Mouse (Mus musculus) small intestine, adult 2 months (tissue): ENCODE measurements around the gene Utrn. TPM values are rescaled to one million over a fixed set of nuclear protein-coding genes. Genes with fewer than 3 reads are reported as not detected.
A peak's percentile ranks its signal among the peaks of the same experiment; 100 is the strongest.

Source experiments
- H3K27ac ChIP-seq: fragments of 200-500 bp; 2 replicates; pipeline ENCODE4 v1.5.1; 2012; ENCODE audit warnings: low read depth, low read length, control low read depth, inconsistent platforms; ENCODE audit not compliant: insufficient read depth
- H3K27me3 ChIP-seq: fragments of 200-500 bp; 2 replicates; pipeline ENCODE4 v1.6.1; 2012; ENCODE audit warnings: mild to moderate bottlenecking, moderate library complexity, low read length, inconsistent platforms; ENCODE audit not compliant: control insufficient read depth, insufficient read depth
- H3K36me3 ChIP-seq: fragments of 200-500 bp; 2 replicates; pipeline ENCODE4 v1.6.1; 2012; ENCODE audit warnings: mild to moderate bottlenecking, low read length, control low read depth, inconsistent platforms; ENCODE audit not compliant: control insufficient read depth, insufficient read depth
- H3K4me1 ChIP-seq: fragments of 200-500 bp; 2 replicates; pipeline ENCODE4 v1.6.1; 2012; ENCODE audit warnings: low read length, inconsistent platforms, mixed read lengths; ENCODE audit not compliant: control insufficient read depth, insufficient read depth, insufficient read length
- H3K4me3 ChIP-seq: fragments of 200-500 bp; 2 replicates; pipeline ENCODE4 v1.5.1; 2012; ENCODE audit warnings: low read depth, mild to moderate bottlenecking, control low read depth, inconsistent platforms, low read length, moderate library complexity
- CTCF ChIP-seq: fragments of 200-500 bp; IDR thresholded peaks from 2 replicates; pipeline ENCODE4 v1.5.1; 2012; ENCODE audit warnings: low read depth, mild to moderate bottlenecking, control low read depth, inconsistent platforms, low read length, moderate library complexity, mixed read lengths; ENCODE audit not compliant: insufficient replicate concordance, insufficient read length; ENCODE audit errors: extremely low read depth
- POLR2A ChIP-seq: fragments of 200-500 bp; IDR thresholded peaks from 2 replicates; pipeline ENCODE4 v1.6.1; 2012; ENCODE audit warnings: low read depth, mild to moderate bottlenecking, control low read depth, inconsistent platforms, low read length, moderate library complexity
- WGBS: fragments of 180-500 bp; shearing (Covaris S2); methylation state at CpG from one replicate; pipeline ENCODE4 v1.1.7; 2018; 5-methylcytosine and 5-hydroxymethylcytosine counted together
- polyA plus RNA-seq: library from polyadenylated mRNA; depleted of rRNA; stranded (reverse); fragments of >200 nt; gene quantifications from 2 replicates; pipeline ENCODE4 v1.2.3, GENCODE M21; 2012

Utrn gene
- polyA plus RNA-seq, 1 experiment: 20.5 TPM

- no peak overlapping the region for H3K27ac ChIP-seq
- H3K27me3 ChIP-seq: no peaks in the 10 kb centered on the region
- H3K4me3 ChIP-seq: no peak overlapping the region
Observed at GRCm38 (mm10) chr10:12823437-12824219, 45.5 kb downstream of the Utrn start.

GRCm38 (mm10) chr10:12820978-12821735 is 48.0 kb downstream of the Utrn start:
- H3K4me1 ChIP-seq: peaks cover 17% of the 10 kb centered on the region
- WGBS: 34% methylated on average over 13 of the region's 13 CpGs
- H3K27ac ChIP-seq: no peak overlapping the region
- TF ChIP-seq CTCF: no peak
- no peak for TF ChIP-seq POLR2A
- no peaks in the 10 kb centered on the region for H3K36me3 ChIP-seq
- H3K27me3 ChIP-seq: no peaks in the 10 kb centered on the region
- H3K4me3 ChIP-seq: no peak overlapping the region

More at GRCm38 (mm10) chr10:12823437-12824219, 45.5 kb downstream of the Utrn start:
- TF ChIP-seq CTCF (no peak), POLR2A (no peak)
- 36% methylated on average over 15 of the region's 15 CpGs for WGBS
- H3K36me3 ChIP-seq: no peaks in the 10 kb centered on the region
- H3K4me1 ChIP-seq: peaks cover 15% of the 10 kb centered on the region; the same call in 1 of the 2 replicates

GRCm38 (mm10) chr10:12817409-12817808 is 51.8 kb downstream of the Utrn start:
- Histone ChIP-seq H3K4me3 (peak overlapping the region; percentile 40), H3K27me3 (no peaks in the 10 kb centered on the region), H3K27ac (peak overlapping the region; percentile 7; the same call in 1 of the 2 replicates), H3K36me3 (no peaks in the 10 kb centered on the region), H3K4me1 (peaks cover 5% of the 10 kb centered on the region)
- TF ChIP-seq CTCF (no peak), POLR2A (no peak)
- WGBS: 17% methylated on average over 6 of the region's 6 CpGs

GRCm38 (mm10) chr10:12816530-12816929 is 52.6 kb downstream of the Utrn start:
- H3K4me1 ChIP-seq: peaks cover 5% of the 10 kb centered on the region
- H3K36me3 ChIP-seq: no peaks in the 10 kb centered on the region
- 81% methylated on average over 6 of the region's 6 CpGs for WGBS
- TF ChIP-seq POLR2A (no peak), CTCF (no peak)
- H3K27me3 ChIP-seq: no peaks in the 10 kb centered on the region
- H3K27ac ChIP-seq: 0 out of 2 replicates have a peak overlapping the region, but pooled peaks have one; percentile 1
- no peak overlapping the region for H3K4me3 ChIP-seq

GRCm38 (mm10) chr10:12814411-12814810 is 54.8 kb downstream of the Utrn start:
- 86% methylated on average over 7 of the region's 7 CpGs for WGBS
- Histone ChIP-seq H3K4me3 (no peak overlapping the region), H3K36me3 (no peaks in the 10 kb centered on the region), H3K27me3 (no peaks in the 10 kb centered on the region), H3K27ac (no peak overlapping the region), H3K4me1 (peaks cover 5% of the 10 kb centered on the region)
- TF ChIP-seq POLR2A (no peak), CTCF (no peak)

- H3K27ac ChIP-seq: peak overlapping the region; percentile 74
- H3K4me1 ChIP-seq: peaks cover 5% of the 10 kb centered on the region
- no peaks in the 10 kb centered on the region for H3K36me3 ChIP-seq
- no peak overlapping the region for H3K4me3 ChIP-seq
- no peaks in the 10 kb centered on the region for H3K27me3 ChIP-seq
- TF ChIP-seq POLR2A (no peak), CTCF (no peak)
- WGBS: 80% methylated on average over 4 of the region's 4 CpGs
Observed at GRCm38 (mm10) chr10:12813881-12814280, 55.3 kb downstream of the Utrn start.
